Mouse (Mus musculus): ENCODE results near the gene Rasl2-9. TPM values are rescaled to one million over a fixed set of nuclear protein-coding genes. Genes with fewer than 3 reads are reported as not detected.

Rasl2-9 gene
- polyA plus RNA-seq, 1 experiment from 2014 or later, result 0.41 TPM

- no peak overlapping the region for H3K9ac ChIP-seq
- H3K4me3 ChIP-seq, result no peak overlapping the region
- whole genome bisulfite sequencing, result 90% methylated on average over 6 of the region's 6 CpGs
- no peak for ATAC-seq (ENCODE audit: low FRiP score)
- no peaks in the 10 kb centered on the region for H3K9me3 ChIP-seq (replicated peaks)
- no peaks in the 10 kb centered on the region for H3K4me1 ChIP-seq
- H3K4me2 ChIP-seq (replicated peaks), result no peak overlapping the region
- peaks cover 66% of the 10 kb centered on the region for H3K36me3 ChIP-seq
- H3K27me3 ChIP-seq, result no peaks in the 10 kb centered on the region
- no peak overlapping the region for H3K27ac ChIP-seq
Observed at GRCm38 (mm10) chr7:5092381-5092780, 33.4 kb downstream of the Rasl2-9 start.

- 95% methylated on average over 15 of the region's 15 CpGs for WGBS
- no peak for ATAC-seq (ENCODE audit: low FRiP score)
- Histone ChIP-seq H3K36me3 (peaks cover 62% of the 10 kb centered on the region), H3K4me2 (replicated peaks) (no peak overlapping the region), H3K4me3 (no peak overlapping the region), H3K9me3 (replicated peaks) (no peaks in the 10 kb centered on the region), H3K9ac (0 out of 2 replicates have a peak overlapping the region, but pooled peaks have one; percentile 14), H3K27me3 (no peaks in the 10 kb centered on the region), H3K4me1 (no peaks in the 10 kb centered on the region), H3K27ac (no peak overlapping the region)
Observed at GRCm38 (mm10) chr7:5091008-5091728, 34.6 kb downstream of the Rasl2-9 start.

GRCm38 (mm10) chr7:5089853-5090252 lies 35.9 kb downstream of the Rasl2-9 start:
- no peaks in the 10 kb centered on the region for H3K27me3 ChIP-seq
- ATAC-seq (ENCODE audit: low FRiP score), result no peak
- no peak overlapping the region for H3K4me3 ChIP-seq
- H3K9me3 ChIP-seq (replicated peaks), result no peaks in the 10 kb centered on the region
- WGBS, result 97% methylated on average over 15 of the region's 15 CpGs
- H3K4me1 ChIP-seq, result no peaks in the 10 kb centered on the region
- H3K9ac ChIP-seq, result no peak overlapping the region
- H3K4me2 ChIP-seq (replicated peaks), result no peak overlapping the region
- no peak overlapping the region for H3K27ac ChIP-seq
- H3K36me3 ChIP-seq, result peaks cover 52% of the 10 kb centered on the region

- Histone ChIP-seq H3K9ac (no peak overlapping the region), H3K36me3 (peaks cover 46% of the 10 kb centered on the region), H3K4me1 (no peaks in the 10 kb centered on the region), H3K27me3 (no peaks in the 10 kb centered on the region), H3K4me2 (replicated peaks) (no peak overlapping the region), H3K4me3 (no peak overlapping the region), H3K9me3 (replicated peaks) (no peaks in the 10 kb centered on the region), H3K27ac (no peak overlapping the region)
- WGBS, result 89% methylated on average over 4 of the region's 4 CpGs
- ATAC-seq (ENCODE audit: low FRiP score), result no peak
Observed at GRCm38 (mm10) chr7:5087886-5088285, 37.9 kb downstream of the Rasl2-9 start.

GRCm38 (mm10) chr7:5086921-5087440 lies 38.8 kb downstream of the Rasl2-9 start:
- WGBS, result 80% methylated on average over 5 of the region's 5 CpGs
- H3K4me2 ChIP-seq (replicated peaks), result no peak overlapping the region
- peaks cover 6% of the 10 kb centered on the region; the same call in 1 of the 2 replicates for H3K4me1 ChIP-seq
- no peak overlapping the region for H3K9ac ChIP-seq
- no peaks in the 10 kb centered on the region for H3K9me3 ChIP-seq (replicated peaks)
- ATAC-seq (ENCODE audit: low FRiP score), result no peak
- no peak overlapping the region for H3K27ac ChIP-seq
- H3K4me3 ChIP-seq, result no peak overlapping the region
- no peaks in the 10 kb centered on the region for H3K27me3 ChIP-seq
- H3K36me3 ChIP-seq, result peaks cover 40% of the 10 kb centered on the region

GRCm38 (mm10) chr7:5085512-5085911 lies 40.2 kb downstream of the Rasl2-9 start:
- WGBS, result 90% methylated on average over 1 of the region's 1 CpGs
- H3K36me3 ChIP-seq, result peaks cover 34% of the 10 kb centered on the region

GRCm38 (mm10) chr7:5083325-5084105 lies 42.2 kb downstream of the Rasl2-9 start:
- no peak overlapping the region for H3K27ac ChIP-seq
- WGBS, result 92% methylated on average over 18 of the region's 18 CpGs
- no peak overlapping the region for H3K9ac ChIP-seq
- no peaks in the 10 kb centered on the region for H3K27me3 ChIP-seq
- no peak overlapping the region for H3K4me2 ChIP-seq (replicated peaks)
- peaks cover 19% of the 10 kb centered on the region for H3K4me1 ChIP-seq
- no peaks in the 10 kb centered on the region for H3K9me3 ChIP-seq (replicated peaks)
- peaks cover 33% of the 10 kb centered on the region for H3K36me3 ChIP-seq
- no peak for ATAC-seq (ENCODE audit: low FRiP score)
- H3K4me3 ChIP-seq, result no peak overlapping the region

More at GRCm38 (mm10) chr7:5085512-5085911, 40.2 kb downstream of the Rasl2-9 start:
- ATAC-seq (ENCODE audit: low FRiP score), result no peak
- Histone ChIP-seq H3K4me1 (peaks cover 19% of the 10 kb centered on the region), H3K9ac (no peak overlapping the region), H3K27ac (no peak overlapping the region), H3K9me3 (replicated peaks) (no peaks in the 10 kb centered on the region), H3K4me2 (replicated peaks) (no peak overlapping the region), H3K4me3 (no peak overlapping the region), H3K27me3 (no peaks in the 10 kb centered on the region)

GRCm38 (mm10) chr7:5081939-5082338 lies 43.8 kb downstream of the Rasl2-9 start:
- no peak overlapping the region; the same call in 1 of the 2 replicates for H3K9ac ChIP-seq
- 0 out of 2 replicates have a peak overlapping the region, but pooled peaks have one; percentile 97 for H3K4me3 ChIP-seq
- no peak for ATAC-seq (ENCODE audit: low FRiP score)
- H3K4me2 ChIP-seq (replicated peaks), result peak overlapping the region; percentile 92; the same call in 1 of the 2 replicates
- H3K27me3 ChIP-seq, result no peaks in the 10 kb centered on the region
- H3K36me3 ChIP-seq, result peaks cover 41% of the 10 kb centered on the region
- H3K4me1 ChIP-seq, result peaks cover 19% of the 10 kb centered on the region
- H3K9me3 ChIP-seq (replicated peaks), result no peaks in the 10 kb centered on the region
- 97% methylated on average over 2 of the region's 2 CpGs for WGBS
- H3K27ac ChIP-seq, result no peak overlapping the region

GRCm38 (mm10) chr7:5081241-5081640 lies 44.5 kb downstream of the Rasl2-9 start:
- no peak for ATAC-seq (ENCODE audit: low FRiP score)
- Histone ChIP-seq H3K9me3 (replicated peaks) (no peaks in the 10 kb centered on the region), H3K4me3 (peak overlapping the region; percentile 97), H3K4me1 (peaks cover 19% of the 10 kb centered on the region), H3K27me3 (no peaks in the 10 kb centered on the region), H3K27ac (no peak overlapping the region; the same call in 1 of the 2 replicates), H3K4me2 (replicated peaks) (peak overlapping the region; percentile 92), H3K36me3 (peaks cover 44% of the 10 kb centered on the region), H3K9ac (peak overlapping the region; percentile 97)
- 77% methylated on average over 6 of the region's 6 CpGs for WGBS

- Histone ChIP-seq H3K27me3 (no peaks in the 10 kb centered on the region), H3K27ac (peak overlapping the region; percentile 90), H3K4me1 (peaks cover 19% of the 10 kb centered on the region), H3K4me3 (peak overlapping the region; percentile 97), H3K9ac (peak overlapping the region; percentile 97), H3K4me2 (replicated peaks) (peak overlapping the region; percentile 92), H3K9me3 (replicated peaks) (no peaks in the 10 kb centered on the region), H3K36me3 (peaks cover 45% of the 10 kb centered on the region)
- ATAC-seq (ENCODE audit: low FRiP score), result no peak
- WGBS, result 20% methylated on average over 6 of the region's 6 CpGs
Observed at GRCm38 (mm10) chr7:5080815-5081214, 44.9 kb downstream of the Rasl2-9 start.

GRCm38 (mm10) chr7:5080010-5080751 lies 45.6 kb downstream of the Rasl2-9 start, which contains the start of gene Epn1:
Epn1 (plus strand) TSS chr7:5080235.
- peak within 1 kb of the TSS; percentile 97 for H3K9ac ChIP-seq
- peaks cover 19% of the 10 kb centered on the region for H3K4me1 ChIP-seq
- peak within 1 kb of the TSS; percentile 90 for H3K27ac ChIP-seq
- ATAC-seq (ENCODE audit: low FRiP score), result peak; percentile 98
- no peaks in the 10 kb centered on the region for H3K27me3 ChIP-seq
- WGBS, result under 1% methylated on average over 76 of the region's 81 CpGs
- peaks cover 50% of the 10 kb centered on the region for H3K36me3 ChIP-seq
- H3K4me3 ChIP-seq, result peak within 1 kb of the TSS; percentile 97
- H3K4me2 ChIP-seq (replicated peaks), result peak within 1 kb of the TSS; percentile 92
- H3K9me3 ChIP-seq (replicated peaks), result no peaks in the 10 kb centered on the region

Data from hindbrain, embryonic 12.5 days (tissue).